Mouse (Mus musculus) erythroblast, embryonic 14.5 days (primary cell): ENCODE data around the gene Stub1.

Experiments used
- GATA1 ChIP-seq: IDR thresholded peaks from 2 replicates; pipeline ENCODE4 v1.6.1; 2012; ENCODE audit warnings: low read length, inconsistent platforms, mixed read lengths
- TAL1 ChIP-seq: IDR thresholded peaks from 3 replicates; pipeline ENCODE4 v1.6.1; 2012; ENCODE audit warnings: low read length, inconsistent platforms, mixed read lengths

- TF ChIP-seq GATA1 (no peak), TAL1 (no peak)
These were observed 47.9 kb upstream of the Stub1 start for GRCm38 (mm10) chr17:25880913-25881641.
